Mouse (Mus musculus) intestine, postnatal 0 days (tissue): ENCODE data around the gene Tpo. TPM values are rescaled to one million over a fixed set of nuclear protein-coding genes. Genes with fewer than 3 reads are reported as not detected.

Experiments
- ATAC-seq: fragments of 200-750 bp; cut with Nextera tagmentation; 2 replicates; pipeline ENCODE4 v1.8.0; 2017; ENCODE audit warnings: mild to moderate bottlenecking, moderate TSS enrichment, moderate library complexity
- H3K27ac ChIP-seq: fragments of 300-500 bp; sonication (generic); 2 replicates; pipeline ENCODE4 v1.5.1; 2014; ENCODE audit warnings: mild to moderate bottlenecking, low read depth, low read length, moderate library complexity
- H3K27me3 ChIP-seq: fragments of 300-500 bp; sonication (generic); replicated peaks from 2 replicates; pipeline ENCODE4 v1.6.1; 2014; ENCODE audit warnings: low read length, mixed read lengths; ENCODE audit not compliant: control insufficient read depth, insufficient read depth
- H3K36me3 ChIP-seq: fragments of 300-500 bp; sonication (generic); 2 replicates; pipeline ENCODE4 v1.6.1; 2014; ENCODE audit warnings: mild to moderate bottlenecking, moderate library complexity; ENCODE audit not compliant: control insufficient read depth, insufficient read depth
- H3K4me1 ChIP-seq: fragments of 300-500 bp; sonication (generic); replicated peaks from 2 replicates; pipeline ENCODE4 v1.6.1; 2014; ENCODE audit warnings: antibody characterized with exemption, low read length, mixed read lengths; ENCODE audit not compliant: control insufficient read depth, insufficient read depth
- H3K4me2 ChIP-seq: fragments of 300-500 bp; sonication (generic); replicated peaks from 2 replicates; pipeline ENCODE4 v1.6.1; 2014; ENCODE audit warnings: low read depth, mild to moderate bottlenecking, moderate library complexity
- H3K4me3 ChIP-seq: fragments of 300-500 bp; sonication (generic); 2 replicates; pipeline ENCODE4 v1.5.1; 2014; ENCODE audit warnings: low read depth, low read length
- H3K9ac ChIP-seq: fragments of 300-500 bp; sonication (generic); 2 replicates; pipeline ENCODE4 v1.6.1; 2014; ENCODE audit warnings: mild to moderate bottlenecking, low read depth, low read length
- H3K9me3 ChIP-seq: fragments of 300-500 bp; sonication (generic); 2 replicates; pipeline ENCODE4 v1.6.1; 2016; ENCODE audit warnings: mixed run types; ENCODE audit not compliant: control insufficient read depth
- CTCF ChIP-seq: sonication (generic); IDR thresholded peaks from 2 replicates; pipeline ENCODE4 v1.5.1; 2016; ENCODE audit warnings: low read depth, mild to moderate bottlenecking, control low read depth, antibody characterized with exemption, moderate library complexity
- WGBS: fragments of 180-500 bp; shearing (Covaris S2); extraction: QIAGEN DNeasy Blood & Tissue Kit; methylation state at CpG from one replicate; pipeline ENCODE4 v1.1.7; 2014; 5-methylcytosine and 5-hydroxymethylcytosine counted together
- polyA plus RNA-seq: library from polyadenylated mRNA; unstranded; fragments of >200 nt; fragmentation: Nextera tagmentation; extraction: Ambion mirVana; gene quantifications from 2 replicates; pipeline ENCODE4 v1.2.1, GENCODE M21; 2015

Gene Tpo
- polyA plus RNA-seq, 1 experiment from 2014 or later = not detected

DNA sequence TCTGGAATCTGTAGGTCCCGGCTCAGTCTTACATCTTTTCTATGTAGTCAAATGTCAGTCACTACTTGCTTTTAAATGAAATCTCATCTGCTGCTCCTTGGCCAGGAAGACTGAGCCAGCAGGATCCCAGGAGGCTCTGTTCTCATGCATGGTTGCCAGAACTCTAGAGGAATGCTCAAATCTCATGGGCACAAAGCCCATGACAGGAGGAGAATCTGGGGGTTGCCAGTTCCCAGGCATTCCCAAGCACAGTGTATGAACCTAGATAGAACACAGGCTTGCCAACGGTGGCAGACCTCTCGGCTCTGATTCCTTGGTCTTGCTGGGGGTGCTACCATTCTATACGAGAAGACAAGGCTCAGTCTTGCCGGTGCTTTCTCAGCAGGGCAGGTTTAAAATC lies 40.3 kb downstream of the Tpo start:
- no peaks in the 10 kb centered on the region for H3K27me3 ChIP-seq
- 87% methylated on average over 5 of the region's 5 CpGs for WGBS
- no peak overlapping the region for H3K9ac ChIP-seq
- H3K4me1 ChIP-seq = no peaks in the 10 kb centered on the region
- H3K9me3 ChIP-seq = no peaks in the 10 kb centered on the region
- H3K4me2 ChIP-seq = no peak overlapping the region
- H3K27ac ChIP-seq = no peak overlapping the region
- no peaks in the 10 kb centered on the region for H3K36me3 ChIP-seq
- no peak for ATAC-seq
- H3K4me3 ChIP-seq = no peak overlapping the region
- TF ChIP-seq CTCF = no peak

DNA sequence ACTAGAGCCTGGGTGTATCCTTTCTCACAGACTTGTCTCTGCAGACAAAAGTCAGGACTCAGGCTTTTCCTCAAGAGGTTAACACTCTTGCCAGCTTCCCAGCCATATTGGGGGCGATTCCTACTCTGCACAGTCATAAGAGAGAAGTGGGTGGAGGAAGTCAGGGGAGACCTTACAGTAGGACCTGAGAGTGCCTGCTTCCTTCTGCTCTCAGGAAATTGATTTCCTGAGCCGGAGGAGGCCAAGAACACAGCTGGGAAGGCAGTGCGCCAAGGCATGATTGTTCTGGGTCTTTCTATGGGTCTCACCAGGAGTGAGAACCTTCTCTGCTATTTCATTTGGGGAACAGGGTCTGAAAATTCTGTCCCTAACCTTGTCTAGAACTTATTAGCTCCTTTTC lies 48.5 kb downstream of the Tpo start:
- H3K4me1 ChIP-seq = no peaks in the 10 kb centered on the region
- H3K9me3 ChIP-seq = no peaks in the 10 kb centered on the region
- no peak overlapping the region for H3K27ac ChIP-seq
- H3K9ac ChIP-seq = no peak overlapping the region
- H3K27me3 ChIP-seq = no peaks in the 10 kb centered on the region
- H3K4me3 ChIP-seq = no peak overlapping the region
- no peaks in the 10 kb centered on the region for H3K36me3 ChIP-seq
- no peak for ATAC-seq
- TF ChIP-seq CTCF = no peak
- 64% methylated on average over 3 of the region's 3 CpGs for WGBS
- H3K4me2 ChIP-seq = no peak overlapping the region

DNA sequence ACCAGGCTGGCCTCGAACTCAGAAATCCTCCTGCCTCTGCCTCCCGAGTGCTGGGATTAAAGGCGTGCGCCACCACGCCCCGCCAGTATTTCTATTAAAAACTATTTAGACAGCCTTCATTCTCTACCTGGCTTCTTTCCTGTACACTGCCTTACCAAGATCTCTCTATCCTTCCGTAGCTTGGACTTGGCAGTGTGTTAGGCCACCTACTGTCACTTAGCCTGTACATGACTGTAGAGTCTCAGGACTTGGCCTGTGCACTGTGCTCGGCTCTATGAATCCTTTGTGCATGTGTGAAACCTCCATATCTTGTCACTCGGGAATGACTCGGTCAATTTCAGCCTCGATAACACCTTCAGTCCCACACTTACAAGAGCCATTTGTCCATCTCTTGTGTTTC lies 55.4 kb downstream of the Tpo start:
- no peak overlapping the region for H3K9ac ChIP-seq
- H3K4me2 ChIP-seq = no peak overlapping the region
- no peak overlapping the region for H3K27ac ChIP-seq
- H3K27me3 ChIP-seq = no peaks in the 10 kb centered on the region
- no peak for TF ChIP-seq CTCF
- no peak overlapping the region for H3K4me3 ChIP-seq
- H3K36me3 ChIP-seq = no peaks in the 10 kb centered on the region
- no peak for ATAC-seq
- H3K9me3 ChIP-seq = no peaks in the 10 kb centered on the region
- 95% methylated on average over 11 of the region's 11 CpGs for WGBS
- H3K4me1 ChIP-seq = no peaks in the 10 kb centered on the region

DNA sequence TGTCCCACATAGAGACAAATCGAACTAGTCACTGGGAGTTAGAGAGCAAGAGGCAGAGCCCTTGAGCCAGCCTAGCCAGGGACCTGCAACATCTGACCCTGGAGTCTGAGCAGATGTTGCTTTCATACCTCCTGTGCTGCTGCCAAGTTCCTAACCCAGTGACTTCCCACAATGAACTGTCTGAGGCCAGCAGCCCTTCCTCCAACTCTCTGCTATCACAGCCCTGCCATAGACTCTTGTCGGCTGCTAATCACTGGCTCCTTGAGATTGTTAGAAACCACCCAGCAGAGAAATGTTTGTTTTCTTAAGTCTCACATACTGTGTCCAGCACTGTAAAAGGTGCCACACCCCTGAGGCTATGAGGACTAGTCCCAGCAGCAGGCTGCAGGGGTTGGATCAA lies 56.1 kb downstream of the Tpo start:
- WGBS = 41% methylated on average over 2 of the region's 2 CpGs
- no peak for TF ChIP-seq CTCF
- Histone ChIP-seq H3K9ac (no peak overlapping the region), H3K4me1 (no peaks in the 10 kb centered on the region), H3K27ac (no peak overlapping the region), H3K4me3 (no peak overlapping the region), H3K9me3 (no peaks in the 10 kb centered on the region), H3K4me2 (no peak overlapping the region), H3K27me3 (no peaks in the 10 kb centered on the region), H3K36me3 (no peaks in the 10 kb centered on the region)
- no peak for ATAC-seq

DNA sequence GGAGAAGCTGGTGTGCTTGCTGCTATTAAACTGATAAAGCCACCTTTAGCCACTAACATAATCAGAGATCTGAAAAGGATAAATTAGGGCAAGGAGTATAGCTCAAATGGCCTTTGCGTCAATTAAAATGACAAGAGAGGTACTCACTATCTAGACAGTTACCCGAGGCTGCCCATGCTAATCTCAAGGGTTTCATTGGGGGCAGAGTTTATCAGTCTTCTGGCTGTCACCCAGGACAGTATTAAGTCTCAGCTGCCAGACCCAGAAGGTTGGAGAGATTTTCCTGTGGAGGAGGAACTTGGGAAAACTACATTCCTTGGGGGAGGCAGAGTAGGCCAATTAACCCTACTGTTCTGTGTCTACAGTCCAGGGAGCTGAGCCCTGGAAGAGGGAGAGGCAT lies 63.1 kb downstream of the Tpo start:
- no peaks in the 10 kb centered on the region for H3K27me3 ChIP-seq
- no peak overlapping the region for H3K4me3 ChIP-seq
- H3K9me3 ChIP-seq = no peaks in the 10 kb centered on the region
- H3K27ac ChIP-seq = no peak overlapping the region
- no peak for ATAC-seq
- no peak overlapping the region for H3K4me2 ChIP-seq
- 32% methylated on average over 2 of the region's 2 CpGs for WGBS
- H3K36me3 ChIP-seq = no peaks in the 10 kb centered on the region
- no peak for TF ChIP-seq CTCF
- no peak overlapping the region for H3K9ac ChIP-seq
- H3K4me1 ChIP-seq = no peaks in the 10 kb centered on the region

DNA sequence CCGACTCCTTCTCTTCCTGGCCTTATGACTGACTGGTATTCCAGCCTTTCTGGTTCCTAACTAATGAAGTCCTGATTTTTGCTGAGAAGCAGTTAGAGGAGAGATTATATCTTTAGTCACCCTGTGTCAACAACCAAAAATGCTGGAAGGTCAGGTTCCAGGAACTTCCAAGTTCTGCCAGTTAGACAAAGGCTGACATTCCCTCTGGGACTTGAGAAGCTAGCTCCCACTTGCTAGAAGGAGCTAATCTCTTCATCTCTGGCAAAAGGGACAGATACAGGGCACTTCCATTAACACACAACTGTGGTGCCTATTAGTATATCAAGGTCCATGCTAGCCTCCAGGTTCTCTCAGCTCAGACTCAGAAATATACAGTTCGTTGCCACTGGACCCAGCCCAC lies 64.6 kb downstream of the Tpo start:
- Histone ChIP-seq H3K4me2 (no peak overlapping the region), H3K4me1 (no peaks in the 10 kb centered on the region), H3K9me3 (no peaks in the 10 kb centered on the region), H3K36me3 (no peaks in the 10 kb centered on the region), H3K9ac (no peak overlapping the region), H3K27ac (no peak overlapping the region), H3K4me3 (no peak overlapping the region), H3K27me3 (no peaks in the 10 kb centered on the region)
- no peak for TF ChIP-seq CTCF
- ATAC-seq = no peak
- WGBS = 77% methylated on average over 2 of the region's 2 CpGs

DNA sequence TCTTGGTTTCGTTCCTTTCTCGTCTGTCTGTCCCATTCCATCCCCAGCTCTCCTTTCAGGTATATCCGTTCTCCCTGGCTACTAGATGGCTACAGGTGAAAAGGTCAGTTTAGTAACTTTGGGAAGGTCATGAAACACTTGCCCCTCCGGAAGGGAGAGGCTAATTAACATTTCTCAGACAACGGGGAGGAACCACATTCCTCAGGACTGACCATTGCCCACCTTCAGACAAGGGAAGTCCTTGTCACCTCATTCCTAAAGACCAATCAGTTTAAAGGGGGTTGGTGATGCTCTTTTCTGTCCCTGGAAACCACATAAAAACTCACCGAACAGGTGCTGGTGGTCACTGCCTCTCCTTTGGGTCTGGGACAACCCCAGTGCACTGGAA lies 70.3 kb downstream of the Tpo start:
- Histone ChIP-seq H3K4me3 (no peak overlapping the region), H3K4me1 (no peaks in the 10 kb centered on the region), H3K4me2 (no peak overlapping the region), H3K9me3 (no peaks in the 10 kb centered on the region), H3K9ac (no peak overlapping the region), H3K36me3 (no peaks in the 10 kb centered on the region), H3K27ac (no peak overlapping the region), H3K27me3 (no peaks in the 10 kb centered on the region)
- 51% methylated on average over 6 of the region's 6 CpGs for WGBS
- no peak for ATAC-seq
- TF ChIP-seq CTCF = no peak
